23 mouse cellular contexts compared by ENCODE assay signal in genomic region chr7:49025991-49026390, GRCm38 (mm10).
A peak's percentile ranks its signal among the peaks of the same experiment; 100 is the strongest.
DNase-seq lines count a peak whose midpoint lies in the region; ATAC-seq and TF ChIP-seq lines count a peak whose summit lies in the region.
"Had no signal": no experiment of that assay in that cellular context is flagged by ENCODE, and none has a peak within 500 bp of the region (broad histone marks: within the 10 kb centered on the region; RNA-seq: fewer than 3 reads in every experiment).

No protein-coding gene starts in this region.

- H3K4me3 ChIP-seq in cerebellum, adult 2 months (replicated peaks; ENCODE audit: insufficient read depth, low read depth, low read length) = no peak overlapping the region
- H3K4me3 ChIP-seq in lung, postnatal 0 days (ENCODE audit: low read depth, low read length) = no peak overlapping the region
- no peak overlapping the region for H3K4me3 ChIP-seq in lung, adult 2 months (replicated peaks; ENCODE audit: extremely low read depth, low read depth, low read length)
- H3K4me3 ChIP-seq: embryonic facial prominence, embryonic 13.5 days; embryonic facial prominence, embryonic 15.5 days; erythroblast, embryonic 14.5 days; forebrain, embryonic 10.5 days; forebrain, embryonic 12.5 days had no signal

- TF ChIP-seq POLR2A in cerebellum, adult 2 months (IDR thresholded peaks at IDR 0.05; ENCODE audit: borderline replicate concordance, insufficient read depth, low read length) = no peak
- no peak for TF ChIP-seq POLR2A in lung, adult 2 months (IDR thresholded peaks at IDR 0.05; ENCODE audit: borderline replicate concordance, extremely low read depth, low read depth, low read length)

- H3K27me3 ChIP-seq in cerebellum, adult 2 months (ENCODE audit: control insufficient read depth, insufficient read depth, low read length) = no peaks in the 10 kb centered on the region
- no peaks in the 10 kb centered on the region for H3K27me3 ChIP-seq in lung, postnatal 0 days (replicated peaks; ENCODE audit: insufficient read depth, low read length)
- H3K27me3 ChIP-seq: embryonic facial prominence, embryonic 15.5 days; Patski had no signal

- peaks cover 36% of the 10 kb centered on the region for H3K4me1 ChIP-seq in cerebellum, adult 2 months (ENCODE audit: control insufficient read depth, insufficient read depth, low read length)
- H3K4me1 ChIP-seq in lung, postnatal 0 days (ENCODE audit: insufficient read depth, low read depth, low read length) = no peaks in the 10 kb centered on the region
- H3K4me1 ChIP-seq in lung, adult 2 months (ENCODE audit: control insufficient read depth, insufficient read depth, low read length) = no peaks in the 10 kb centered on the region
- H3K4me1 ChIP-seq: embryonic facial prominence, embryonic 13.5 days; embryonic facial prominence, embryonic 15.5 days had no signal

- 76% methylated on average over 3 of the region's 3 CpGs for WGBS in cerebellum, adult 2 months
- 70% methylated on average over 3 of the region's 3 CpGs for WGBS in lung, postnatal 0 days
- WGBS in lung, adult 2 months = 70% methylated on average over 3 of the region's 3 CpGs

- H3K4me2 ChIP-seq in lung, postnatal 0 days (replicated peaks; ENCODE audit: low read depth, low read length) = no peak overlapping the region
- H3K4me2 ChIP-seq: embryonic facial prominence, embryonic 13.5 days; embryonic facial prominence, embryonic 15.5 days; forebrain, embryonic 12.5 days had no signal

- H3K9ac ChIP-seq in lung, postnatal 0 days (replicated peaks; ENCODE audit: low read depth) = no peak overlapping the region
- H3K9ac ChIP-seq: embryonic facial prominence, embryonic 13.5 days; embryonic facial prominence, embryonic 15.5 days; forebrain, embryonic 12.5 days had no signal

- peak; percentile 18 to 29 for DNase-seq in cerebellum, adult 2 months
- DNase-seq in cerebellum, adult 18-20 months = no peak
- peak; percentile 48 for DNase-seq in lung, postnatal 0 days (ENCODE audit: low spot score)
- DNase-seq in lung, adult 2 months = no peak
- DNase-seq in lung, postnatal 36 days = peak; percentile 14
- no peak for DNase-seq in lung, postnatal 4 days
- DNase-seq: adrenal gland, adult 2 months; adrenal gland, postnatal 10 days; adrenal gland, postnatal 25 days; B cell, adult 2 months; cerebellum, adult 8-10 months; embryo, embryonic 11 days had no signal

- ATAC-seq in lung, postnatal 0 days = peak; percentile 32; the same call in 1 of the 2 replicates
- ATAC-seq: activated CD4-positive, CD25-positive, alpha-beta regulatory T cell, adult 4 months; CD4-positive, CD25-positive, alpha-beta regulatory T cell, adult 4 months; forebrain, embryonic 14.5 days; forebrain, embryonic 16.5 days; Patski had no signal

- H3K9me3 ChIP-seq in lung, postnatal 0 days (ENCODE audit: low read length) = no peaks in the 10 kb centered on the region
- H3K9me3 ChIP-seq: embryonic facial prominence, embryonic 13.5 days; embryonic facial prominence, embryonic 15.5 days; forebrain, embryonic 10.5 days; forebrain, embryonic 12.5 days had no signal

- peak overlapping the region; percentile 11; the same call in 1 of the 2 replicates for H3K27ac ChIP-seq in cerebellum, adult 2 months (ENCODE audit: insufficient read depth, low read length)
- peak overlapping the region; percentile 0; the same call in 1 of the 2 replicates for H3K27ac ChIP-seq in lung, postnatal 0 days (ENCODE audit: low read length)
- H3K27ac ChIP-seq: embryonic facial prominence, embryonic 13.5 days; embryonic facial prominence, embryonic 15.5 days; forebrain, embryonic 10.5 days; forebrain, embryonic 12.5 days had no signal

- no peak for TF ChIP-seq EP300 in lung, postnatal 0 days (IDR thresholded peaks at IDR 0.05)

- no peak for TF ChIP-seq CTCF in cerebellum, adult 2 months (IDR thresholded peaks at IDR 0.05; ENCODE audit: borderline replicate concordance, insufficient read depth, low read depth, low read length)
- TF ChIP-seq CTCF in lung, postnatal 0 days (IDR thresholded peaks at IDR 0.05) = no peak
- TF ChIP-seq CTCF in lung, adult 2 months (IDR thresholded peaks at IDR 0.05; ENCODE audit: insufficient read depth, low read length) = no peak

- no peaks in the 10 kb centered on the region for H3K36me3 ChIP-seq in lung, postnatal 0 days (ENCODE audit: insufficient read depth, low read length)
- H3K36me3 ChIP-seq: embryonic facial prominence, embryonic 13.5 days; embryonic facial prominence, embryonic 15.5 days; forebrain, embryonic 10.5 days; forebrain, embryonic 12.5 days; G1E had no signal

Comparison
In these comparisons a context has a peak if more than half of its experiments do, and no peak if none do; other contexts are left out.
1. DNase-seq: peak in cerebellum, adult 2 months (2 of 2), lung, postnatal 0 days (single experiment) and lung, postnatal 36 days (single experiment); none in cerebellum, adult 18-20 months (0 of 2), lung, adult 2 months (single experiment) and lung, postnatal 4 days (0 of 2).